Mouse (Mus musculus): Measurements from ENCODE around the gene Ccdc163. TPM values are rescaled to one million over a fixed set of nuclear protein-coding genes. Genes with fewer than 3 reads are reported as not detected.

Gene Ccdc163
- polyA plus RNA-seq, 1 experiment from 2014 or later: 9.1 TPM

DNA sequence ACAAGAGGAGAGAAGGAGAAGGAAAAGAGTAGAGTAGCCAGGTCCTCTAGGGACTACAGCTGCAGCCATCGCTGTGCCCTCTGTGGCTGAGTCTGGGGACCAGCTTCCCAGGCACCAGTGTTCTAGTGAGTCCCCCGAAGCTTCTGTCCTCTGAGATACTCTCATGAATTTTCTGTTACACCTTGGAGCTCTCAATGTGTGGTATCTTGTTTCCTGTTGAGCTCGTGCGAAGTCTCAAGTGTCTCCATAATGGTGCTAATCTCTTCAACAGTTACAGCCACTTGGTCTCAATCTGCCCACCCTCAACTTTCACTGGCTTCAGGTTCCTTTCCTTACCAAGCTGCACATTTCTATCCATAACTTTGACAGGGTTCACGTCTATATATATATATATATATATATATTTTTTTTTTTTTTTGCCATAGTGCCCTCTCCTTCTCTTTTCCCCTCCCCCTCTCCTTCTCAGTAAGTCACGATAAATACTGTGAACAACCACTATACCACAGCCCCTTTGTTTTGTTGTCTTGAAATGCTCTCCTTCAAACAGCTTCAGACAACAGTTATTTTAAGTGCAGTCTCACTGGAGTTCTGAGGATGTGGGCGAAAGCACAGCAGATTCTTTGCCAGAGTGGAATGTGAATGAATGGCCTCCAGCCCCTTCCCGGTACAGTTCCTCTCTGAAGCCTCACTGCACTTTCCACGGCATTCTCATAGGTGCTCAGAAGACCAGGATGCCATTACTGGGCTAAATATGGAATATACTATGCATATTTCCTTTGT is 30.9 kb downstream of the Ccdc163 start:
- 79% methylated on average over 9 of the region's 9 CpGs for WGBS

DNA sequence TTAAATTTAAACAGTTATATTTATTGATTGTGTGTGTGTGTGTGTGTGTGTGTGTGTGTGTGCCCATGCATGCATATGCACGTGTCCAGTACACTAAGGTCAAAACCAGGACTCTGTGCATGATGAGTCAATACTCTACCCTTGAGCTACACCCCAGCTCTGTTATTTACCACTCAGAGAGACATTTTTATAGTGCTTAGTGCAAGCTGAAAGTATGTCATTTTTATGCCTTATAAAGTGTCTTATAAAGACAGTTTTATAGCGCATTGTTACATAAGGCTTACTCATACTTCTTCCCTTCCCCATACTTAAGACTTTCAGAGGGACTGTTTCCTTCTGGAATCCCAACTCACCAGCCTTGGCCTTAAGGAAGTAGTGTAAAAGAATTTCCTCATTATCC is 41.4 kb downstream of the Ccdc163 start:
- H3K4me2 ChIP-seq (replicated peaks; ENCODE audit: low read depth): no peak overlapping the region
- no peaks in the 10 kb centered on the region for H3K4me1 ChIP-seq (replicated peaks; ENCODE audit: control insufficient read depth, insufficient read depth, low read length)
- no peak overlapping the region for H3K9ac ChIP-seq (ENCODE audit: low read depth, low read length)
- ATAC-seq: peak; percentile 83
- no peaks in the 10 kb centered on the region for H3K9me3 ChIP-seq (ENCODE audit: control insufficient read depth)
- no peaks in the 10 kb centered on the region for H3K27me3 ChIP-seq (replicated peaks; ENCODE audit: control insufficient read depth, insufficient read depth, low read length)
- no peak for TF ChIP-seq CTCF (IDR thresholded peaks at IDR 0.05; ENCODE audit: low read depth)
- H3K36me3 ChIP-seq (ENCODE audit: control insufficient read depth, insufficient read depth): peaks cover 3% of the 10 kb centered on the region; the same call in 1 of the 2 replicates
- H3K4me3 ChIP-seq (ENCODE audit: low read depth, low read length): no peak overlapping the region
- 67% methylated on average over 2 of the region's 2 CpGs for WGBS
- peak overlapping the region; percentile 28; the same call in 1 of the 2 replicates for H3K27ac ChIP-seq (ENCODE audit: low read depth, low read length)

More for the DNA sequence above, 30.9 kb downstream of the Ccdc163 start:
- no peak overlapping the region for H3K27ac ChIP-seq (ENCODE audit: low read depth, low read length)
- no peaks in the 10 kb centered on the region for H3K36me3 ChIP-seq (ENCODE audit: control insufficient read depth, insufficient read depth)
- no peak overlapping the region for H3K4me2 ChIP-seq (replicated peaks; ENCODE audit: low read depth)
- TF ChIP-seq CTCF (IDR thresholded peaks at IDR 0.05; ENCODE audit: low read depth): no peak
- no peak overlapping the region for H3K4me3 ChIP-seq (ENCODE audit: low read depth, low read length)
- no peaks in the 10 kb centered on the region for H3K4me1 ChIP-seq (replicated peaks; ENCODE audit: control insufficient read depth, insufficient read depth, low read length)
- no peak overlapping the region for H3K9ac ChIP-seq (ENCODE audit: low read depth, low read length)
- no peak for ATAC-seq
- no peaks in the 10 kb centered on the region for H3K9me3 ChIP-seq (ENCODE audit: control insufficient read depth)
- no peaks in the 10 kb centered on the region for H3K27me3 ChIP-seq (replicated peaks; ENCODE audit: control insufficient read depth, insufficient read depth, low read length)

DNA sequence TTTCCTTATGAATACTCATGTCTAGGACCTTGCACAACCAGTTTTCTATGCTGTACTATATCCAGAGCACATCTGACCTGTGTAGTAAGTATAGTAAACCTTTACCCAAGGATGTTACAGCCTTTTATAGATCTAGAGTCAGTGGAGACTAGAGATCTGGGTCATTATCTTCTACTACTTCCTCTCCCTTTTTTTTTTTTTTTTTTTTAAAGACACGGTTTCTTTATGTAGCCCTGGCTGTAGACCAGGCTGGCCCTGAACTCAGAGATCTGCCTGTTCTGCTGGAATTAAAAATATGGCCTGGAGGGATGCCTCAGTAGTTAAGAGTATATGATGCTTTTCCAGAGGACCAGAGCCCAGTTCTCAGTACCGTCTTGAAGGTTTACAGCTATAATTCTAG is 53.6 kb downstream of the Ccdc163 start:
- Histone ChIP-seq H3K36me3 (ENCODE audit: control insufficient read depth, insufficient read depth) (no peaks in the 10 kb centered on the region), H3K27ac (ENCODE audit: low read depth, low read length) (no peak overlapping the region), H3K4me2 (replicated peaks; ENCODE audit: low read depth) (no peak overlapping the region), H3K9ac (ENCODE audit: low read depth, low read length) (no peak overlapping the region), H3K9me3 (ENCODE audit: control insufficient read depth) (no peaks in the 10 kb centered on the region), H3K27me3 (replicated peaks; ENCODE audit: control insufficient read depth, insufficient read depth, low read length) (no peaks in the 10 kb centered on the region), H3K4me3 (ENCODE audit: low read depth, low read length) (no peak overlapping the region), H3K4me1 (replicated peaks; ENCODE audit: control insufficient read depth, insufficient read depth, low read length) (no peaks in the 10 kb centered on the region)
- ATAC-seq: 0 out of 2 replicates have a peak, but pooled peaks have one; percentile 65
- TF ChIP-seq CTCF (IDR thresholded peaks at IDR 0.05; ENCODE audit: low read depth): no peak
- 63% methylated on average over 2 of the region's 2 CpGs for WGBS

DNA sequence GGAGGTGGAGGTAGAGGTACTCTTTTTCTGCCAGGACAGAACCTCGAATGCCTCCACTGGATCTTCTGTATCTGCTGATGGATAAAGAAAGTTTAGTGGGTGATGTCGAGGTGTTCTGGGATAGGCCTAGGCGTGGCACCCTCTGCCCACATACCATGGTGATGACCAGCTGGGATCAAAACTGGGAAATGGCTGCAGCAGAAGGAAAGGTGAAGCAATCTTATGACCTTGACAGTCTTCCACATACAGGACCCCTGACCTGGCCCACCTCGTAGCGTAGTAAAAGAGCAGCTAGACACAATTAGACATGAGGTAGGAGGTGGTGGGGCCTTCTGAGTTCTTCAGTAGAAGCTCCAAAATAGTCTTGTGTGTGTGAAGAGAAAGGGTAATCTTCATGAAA is 55.7 kb downstream of the Ccdc163 start:
- ATAC-seq: no peak
- Histone ChIP-seq H3K9me3 (ENCODE audit: control insufficient read depth) (no peaks in the 10 kb centered on the region), H3K4me3 (ENCODE audit: low read depth, low read length) (no peak overlapping the region), H3K4me2 (replicated peaks; ENCODE audit: low read depth) (no peak overlapping the region), H3K27me3 (replicated peaks; ENCODE audit: control insufficient read depth, insufficient read depth, low read length) (no peaks in the 10 kb centered on the region), H3K36me3 (ENCODE audit: control insufficient read depth, insufficient read depth) (no peaks in the 10 kb centered on the region), H3K9ac (ENCODE audit: low read depth, low read length) (no peak overlapping the region), H3K27ac (ENCODE audit: low read depth, low read length) (no peak overlapping the region), H3K4me1 (replicated peaks; ENCODE audit: control insufficient read depth, insufficient read depth, low read length) (no peaks in the 10 kb centered on the region)
- 87% methylated on average over 5 of the region's 5 CpGs for WGBS
- TF ChIP-seq CTCF (IDR thresholded peaks at IDR 0.05; ENCODE audit: low read depth): no peak

DNA sequence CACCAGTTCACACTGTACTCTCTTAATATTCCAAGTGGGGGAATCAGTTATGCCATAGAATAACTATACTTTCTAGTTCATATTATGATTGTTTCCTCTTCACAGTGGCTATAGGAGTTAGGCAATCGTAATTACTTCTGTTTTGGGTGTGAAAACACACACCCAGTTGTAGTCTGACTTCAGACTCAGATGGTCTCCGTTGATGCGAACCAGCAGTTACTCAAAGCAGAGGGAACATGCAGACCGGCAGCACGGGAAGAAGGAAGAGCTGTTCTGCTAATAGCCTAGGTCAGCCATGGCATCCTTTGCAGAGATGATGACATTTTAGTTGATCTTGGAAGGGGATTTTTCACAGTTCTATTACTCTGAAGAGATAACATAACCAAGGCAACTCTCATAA is 60.2 kb downstream of the Ccdc163 start:
- no peak overlapping the region for H3K4me2 ChIP-seq (replicated peaks; ENCODE audit: low read depth)
- no peak for ATAC-seq
- H3K4me1 ChIP-seq (replicated peaks; ENCODE audit: control insufficient read depth, insufficient read depth, low read length): no peaks in the 10 kb centered on the region
- H3K9me3 ChIP-seq (ENCODE audit: control insufficient read depth): no peaks in the 10 kb centered on the region
- no peaks in the 10 kb centered on the region for H3K27me3 ChIP-seq (replicated peaks; ENCODE audit: control insufficient read depth, insufficient read depth, low read length)
- TF ChIP-seq CTCF (IDR thresholded peaks at IDR 0.05; ENCODE audit: low read depth): no peak
- no peaks in the 10 kb centered on the region for H3K36me3 ChIP-seq (ENCODE audit: control insufficient read depth, insufficient read depth)
- WGBS: 72% methylated on average over 5 of the region's 5 CpGs
- H3K9ac ChIP-seq (ENCODE audit: low read depth, low read length): no peak overlapping the region
- no peak overlapping the region for H3K4me3 ChIP-seq (ENCODE audit: low read depth, low read length)
- H3K27ac ChIP-seq (ENCODE audit: low read depth, low read length): no peak overlapping the region

DNA sequence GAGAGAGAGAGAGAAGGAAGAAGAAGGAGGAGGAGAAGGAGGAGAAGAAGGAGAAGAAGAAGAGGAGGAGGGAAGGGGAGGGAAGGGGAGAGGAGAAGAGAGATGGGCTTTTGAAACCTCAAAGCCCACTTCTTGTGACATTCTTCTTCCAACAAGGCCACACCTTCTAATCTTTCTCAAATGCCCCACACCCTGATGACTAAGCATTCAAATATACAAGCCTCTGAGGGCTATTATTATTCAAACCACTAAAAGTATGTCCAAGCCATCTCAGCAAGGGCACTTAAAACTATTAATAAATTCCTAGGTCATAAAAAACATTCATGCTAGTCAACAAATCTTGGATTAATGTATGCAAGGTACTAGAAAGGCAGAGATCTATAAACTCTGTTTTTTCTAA is 60.8 kb downstream of the Ccdc163 start:
- no peaks in the 10 kb centered on the region for H3K4me1 ChIP-seq (replicated peaks; ENCODE audit: control insufficient read depth, insufficient read depth, low read length)
- H3K27ac ChIP-seq (ENCODE audit: low read depth, low read length): no peak overlapping the region
- no peak for TF ChIP-seq CTCF (IDR thresholded peaks at IDR 0.05; ENCODE audit: low read depth)
- no peak overlapping the region for H3K4me3 ChIP-seq (ENCODE audit: low read depth, low read length)
- H3K4me2 ChIP-seq (replicated peaks; ENCODE audit: low read depth): no peak overlapping the region
- H3K9ac ChIP-seq (ENCODE audit: low read depth, low read length): no peak overlapping the region
- no peak for ATAC-seq
- no peaks in the 10 kb centered on the region for H3K27me3 ChIP-seq (replicated peaks; ENCODE audit: control insufficient read depth, insufficient read depth, low read length)
- H3K9me3 ChIP-seq (ENCODE audit: control insufficient read depth): no peaks in the 10 kb centered on the region
- no peaks in the 10 kb centered on the region for H3K36me3 ChIP-seq (ENCODE audit: control insufficient read depth, insufficient read depth)
